Mouse (Mus musculus): ENCODE measurements around the gene Rfc5. TPM values are rescaled to one million over a fixed set of nuclear protein-coding genes. Genes with fewer than 3 reads are reported as not detected.
"Not testable (repeated sequence)": the region's sequence is repeated elsewhere in the genome, so short reads cannot be mapped to it uniquely, and the experiment has no call there.

Rfc5 gene
- total RNA-seq (2014; rRNA removed; ENCODE audit: low replicate concordance) (19.8 and 36.3 TPM in 2 replicates), polyA plus RNA-seq (2015; fragmentation: Nextera tagmentation; extraction: Ambion mirVana) (19.2 and 19.4 TPM in 2 replicates)

DNA sequence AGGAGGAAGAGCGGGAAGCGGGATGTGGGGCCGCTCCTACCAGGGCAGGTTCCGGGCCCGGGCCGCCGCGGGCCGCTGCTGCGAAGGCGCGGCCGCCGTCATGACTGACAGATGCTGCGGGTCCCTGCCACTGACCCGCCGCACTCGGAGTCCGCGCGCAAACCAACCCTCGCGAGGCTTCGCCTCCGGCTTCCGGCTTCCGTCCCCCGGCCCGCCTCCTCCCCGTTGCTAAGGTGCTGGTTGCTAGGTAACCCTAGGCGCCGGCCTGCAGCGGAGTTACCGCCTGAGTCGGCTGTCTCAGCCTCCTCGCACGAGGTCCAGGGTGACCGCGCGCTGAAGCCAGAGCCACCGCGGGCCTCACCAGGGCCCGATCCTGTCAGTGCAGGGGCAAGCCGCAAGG lies at the start of gene Rfc5:
Rfc5 (minus strand) TSS at position 171 of the 400 bp plus-strand sequence.
- H3K9me3 ChIP-seq (replicated peaks; ENCODE audit: control insufficient read depth, low read length): peaks cover 12% of the 10 kb centered on the region; the same call in 1 of the 2 replicates
- TF ChIP-seq CTCF (IDR thresholded peaks at IDR 0.05; ENCODE audit: low read depth) (no peak), EP300 (IDR thresholded peaks at IDR 0.05; ENCODE audit: low read depth) (no peak)
- ATAC-seq (ENCODE audit: insufficient read depth, low read depth) (peak; percentile 98), DNase-seq (ENCODE audit: low spot score) (peak; percentile 95)
- no peaks in the 10 kb centered on the region for H3K27me3 ChIP-seq (ENCODE audit: control insufficient read depth, insufficient read depth, low read length)
- H3K9ac ChIP-seq (replicated peaks; ENCODE audit: low read depth, low read length): peak within 1 kb of the TSS; percentile 63
- H3K27ac ChIP-seq (ENCODE audit: low read depth): peak within 1 kb of the TSS; percentile 26
- peak within 1 kb of the TSS; percentile 89 for H3K4me2 ChIP-seq (ENCODE audit: low read depth, low read length)
- WGBS: under 1% methylated on average over 43 of the region's 44 CpGs
- no peaks in the 10 kb centered on the region for H3K4me1 ChIP-seq (ENCODE audit: control insufficient read depth, insufficient read depth)
- peak within 1 kb of the TSS; percentile 69 for H3K4me3 ChIP-seq (ENCODE audit: low read depth, low read length)
- H3K36me3 ChIP-seq (replicated peaks; ENCODE audit: control insufficient read depth, insufficient read depth, low read length): peaks cover 21% of the 10 kb centered on the region; the same call in 1 of the 2 replicates

DNA sequence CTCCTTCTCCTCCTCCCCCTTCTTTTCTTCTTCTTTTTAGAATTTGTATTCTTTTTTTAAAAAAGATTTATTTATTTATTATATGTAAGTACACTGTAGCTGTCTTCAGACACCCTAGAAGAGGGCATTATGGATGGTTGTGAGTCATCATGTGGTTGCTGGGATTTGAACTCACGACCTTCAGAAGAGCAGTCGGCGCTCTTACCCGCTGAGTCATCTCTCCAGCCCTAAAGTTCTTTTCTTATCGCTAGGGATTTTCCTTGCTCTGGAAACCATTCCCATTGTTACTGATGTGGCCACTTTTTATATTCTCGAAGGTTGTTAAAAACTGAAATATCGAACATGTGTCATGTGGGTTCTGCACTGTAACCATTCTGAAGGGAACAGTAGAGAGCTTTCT lies 44.7 kb upstream of the Rfc5 start:
- not testable (repeated sequence) for H3K4me2 ChIP-seq (ENCODE audit: low read depth, low read length); H3K27me3 ChIP-seq (ENCODE audit: control insufficient read depth, insufficient read depth, low read length); H3K4me1 ChIP-seq (ENCODE audit: control insufficient read depth, insufficient read depth); ATAC-seq (ENCODE audit: insufficient read depth, low read depth); H3K27ac ChIP-seq (ENCODE audit: low read depth); H3K4me3 ChIP-seq (ENCODE audit: low read depth, low read length); H3K36me3 ChIP-seq (replicated peaks; ENCODE audit: control insufficient read depth, insufficient read depth, low read length); DNase-seq (ENCODE audit: low spot score); H3K9me3 ChIP-seq (replicated peaks; ENCODE audit: control insufficient read depth, low read length); H3K9ac ChIP-seq (replicated peaks; ENCODE audit: low read depth, low read length)
- 85% methylated on average over 7 of the region's 7 CpGs for WGBS

DNA sequence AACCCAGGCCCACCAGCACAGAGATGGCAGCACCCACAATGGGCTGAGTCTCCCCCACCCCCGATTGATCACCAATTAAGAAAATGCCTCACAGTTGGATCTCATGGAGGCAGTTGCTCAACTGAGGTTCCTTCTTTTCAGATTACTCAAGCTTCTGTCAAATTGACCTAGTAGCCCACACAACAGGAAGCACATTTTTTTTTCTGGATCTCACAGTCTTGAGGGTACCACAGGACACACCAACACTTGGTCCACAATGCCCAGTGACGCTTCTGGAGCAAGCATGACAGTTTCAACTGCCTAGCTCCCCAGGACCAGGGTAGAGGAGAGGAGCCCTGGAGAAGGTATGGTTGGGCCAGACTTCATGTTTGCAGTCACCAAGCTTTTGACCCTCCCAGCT lies 28.6 kb upstream of the Rfc5 start:
- Histone ChIP-seq H3K9me3 (replicated peaks; ENCODE audit: control insufficient read depth, low read length) (no peaks in the 10 kb centered on the region), H3K4me3 (ENCODE audit: low read depth, low read length) (no peak overlapping the region), H3K36me3 (replicated peaks; ENCODE audit: control insufficient read depth, insufficient read depth, low read length) (no peaks in the 10 kb centered on the region), H3K27ac (ENCODE audit: low read depth) (no peak overlapping the region), H3K4me1 (ENCODE audit: control insufficient read depth, insufficient read depth) (no peaks in the 10 kb centered on the region; the same call in 1 of the 2 replicates), H3K9ac (replicated peaks; ENCODE audit: low read depth, low read length) (no peak overlapping the region), H3K27me3 (ENCODE audit: control insufficient read depth, insufficient read depth, low read length) (peaks cover 44% of the 10 kb centered on the region), H3K4me2 (ENCODE audit: low read depth, low read length) (no peak overlapping the region)
- ATAC-seq (ENCODE audit: insufficient read depth, low read depth) (no peak), DNase-seq (ENCODE audit: low spot score) (no peak)
- 47% methylated on average over 2 of the region's 2 CpGs for WGBS
- TF ChIP-seq EP300 (IDR thresholded peaks at IDR 0.05; ENCODE audit: low read depth) (no peak), CTCF (IDR thresholded peaks at IDR 0.05; ENCODE audit: low read depth) (no peak)

DNA sequence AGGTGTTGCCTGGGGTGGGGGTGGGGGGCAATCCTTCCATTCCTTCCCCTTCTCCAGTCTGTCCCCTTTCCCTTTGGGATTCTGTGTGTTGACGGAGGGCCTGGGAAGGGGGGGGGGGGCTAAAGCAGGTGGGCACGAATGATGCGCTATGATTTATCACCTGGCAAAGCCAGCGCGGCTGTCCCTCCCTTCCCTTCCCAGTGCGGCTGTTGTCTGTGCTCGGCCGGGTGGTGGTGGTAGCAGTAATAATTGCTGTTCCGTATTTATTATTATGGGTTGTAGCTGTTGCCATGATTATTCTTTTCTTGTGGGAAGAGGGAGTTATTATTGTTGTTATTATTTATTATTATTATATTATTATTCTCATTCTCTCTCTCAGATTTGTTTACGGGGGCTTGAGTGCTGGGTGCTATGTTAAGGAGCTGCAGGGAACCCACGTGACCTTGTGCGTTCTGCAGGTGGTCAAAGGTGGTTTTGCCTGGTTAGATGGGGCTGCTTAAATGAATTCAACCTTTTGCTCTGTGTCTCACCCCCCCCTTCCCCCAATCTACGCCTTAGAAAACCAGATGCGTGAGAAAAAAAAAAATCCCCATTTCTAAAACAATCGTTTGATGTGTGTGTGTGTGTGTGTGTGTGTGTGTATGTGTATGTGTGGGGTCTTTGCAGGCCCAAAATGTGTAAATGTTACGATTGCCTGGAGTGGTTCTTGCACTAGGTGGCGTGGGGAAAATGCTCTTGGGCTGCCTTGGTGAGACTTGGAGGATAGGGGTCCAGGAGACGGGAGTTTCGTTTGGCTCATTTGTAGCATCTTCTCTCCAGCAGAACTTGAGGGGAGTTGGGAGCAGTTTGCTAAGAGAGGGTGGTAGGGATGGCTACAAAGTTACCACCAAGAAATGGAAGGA lies 26.4 kb upstream of the Rfc5 start:
- no peak overlapping the region for H3K27ac ChIP-seq (ENCODE audit: low read depth)
- WGBS: 32% methylated on average over 19 of the region's 19 CpGs
- H3K27me3 ChIP-seq (ENCODE audit: control insufficient read depth, insufficient read depth, low read length): peaks cover 52% of the 10 kb centered on the region
- ATAC-seq (ENCODE audit: insufficient read depth, low read depth) (no peak), DNase-seq (ENCODE audit: low spot score) (no peak)
- H3K4me2 ChIP-seq (ENCODE audit: low read depth, low read length): no peak overlapping the region
- H3K36me3 ChIP-seq (replicated peaks; ENCODE audit: control insufficient read depth, insufficient read depth, low read length): no peaks in the 10 kb centered on the region
- H3K9ac ChIP-seq (replicated peaks; ENCODE audit: low read depth, low read length): no peak overlapping the region
- no peak for TF ChIP-seq EP300 (IDR thresholded peaks at IDR 0.05; ENCODE audit: low read depth)
- TF ChIP-seq CTCF (IDR thresholded peaks at IDR 0.05; ENCODE audit: low read depth): no peak
- no peak overlapping the region for H3K4me3 ChIP-seq (ENCODE audit: low read depth, low read length)
- H3K9me3 ChIP-seq (replicated peaks; ENCODE audit: control insufficient read depth, low read length): no peaks in the 10 kb centered on the region
- H3K4me1 ChIP-seq (ENCODE audit: control insufficient read depth, insufficient read depth): no peaks in the 10 kb centered on the region; the same call in 1 of the 2 replicates

DNA sequence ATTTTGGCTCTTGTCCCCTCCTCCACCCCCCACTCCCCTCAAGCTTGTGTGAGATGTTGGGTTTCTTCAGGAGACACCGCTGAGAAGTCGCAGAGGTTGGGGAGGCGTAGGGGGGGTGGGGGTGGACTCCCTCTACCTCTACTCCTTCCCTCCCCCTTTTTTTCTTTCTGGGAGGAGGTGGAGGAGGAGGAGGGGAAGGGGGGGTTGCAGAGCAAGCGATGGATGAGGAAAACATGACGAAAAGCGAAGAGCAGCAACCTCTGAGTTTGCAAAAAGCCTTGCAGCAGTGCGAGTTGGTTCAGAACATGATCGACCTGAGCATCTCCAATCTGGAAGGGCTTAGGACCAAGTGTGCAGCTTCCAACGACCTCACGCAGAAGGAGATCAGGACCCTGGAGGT lies 25.8 kb upstream of the Rfc5 start:
- H3K4me1 ChIP-seq (ENCODE audit: control insufficient read depth, insufficient read depth): no peaks in the 10 kb centered on the region; the same call in 1 of the 2 replicates
- DNase-seq (ENCODE audit: low spot score): no peak
- peak overlapping the region; percentile 94; the same call in 1 of the 2 replicates for H3K4me2 ChIP-seq (ENCODE audit: low read depth, low read length)
- no peaks in the 10 kb centered on the region for H3K36me3 ChIP-seq (replicated peaks; ENCODE audit: control insufficient read depth, insufficient read depth, low read length)
- H3K27me3 ChIP-seq (ENCODE audit: control insufficient read depth, insufficient read depth, low read length): peaks cover 52% of the 10 kb centered on the region
- ATAC-seq (ENCODE audit: insufficient read depth, low read depth): no peak
- 5% methylated on average over 10 of the region's 10 CpGs for WGBS
- H3K9me3 ChIP-seq (replicated peaks; ENCODE audit: control insufficient read depth, low read length): no peaks in the 10 kb centered on the region
- no peak overlapping the region for H3K27ac ChIP-seq (ENCODE audit: low read depth)
- no peak overlapping the region for H3K9ac ChIP-seq (replicated peaks; ENCODE audit: low read depth, low read length)
- no peak for TF ChIP-seq EP300 (IDR thresholded peaks at IDR 0.05; ENCODE audit: low read depth)
- no peak for TF ChIP-seq CTCF (IDR thresholded peaks at IDR 0.05; ENCODE audit: low read depth)
- H3K4me3 ChIP-seq (ENCODE audit: low read depth, low read length): peak overlapping the region; percentile 54; the same call in 1 of the 2 replicates

All from heart, postnatal 0 days (tissue).